Mouse (Mus musculus): ENCODE data around the gene Gm4175. TPM values are rescaled to one million over a fixed set of nuclear protein-coding genes. Genes with fewer than 3 reads are reported as not detected.
"Not testable (repeated sequence)": the region's sequence is repeated elsewhere in the genome, so short reads cannot be mapped to it uniquely, and the experiment has no call there.

The Gm4175 gene
- not detected in 2 replicates for total RNA-seq (2014; rRNA removed)
- not detected in 2 replicates for polyA plus RNA-seq (2015; fragmentation: Nextera tagmentation; extraction: Ambion mirVana)

DNA sequence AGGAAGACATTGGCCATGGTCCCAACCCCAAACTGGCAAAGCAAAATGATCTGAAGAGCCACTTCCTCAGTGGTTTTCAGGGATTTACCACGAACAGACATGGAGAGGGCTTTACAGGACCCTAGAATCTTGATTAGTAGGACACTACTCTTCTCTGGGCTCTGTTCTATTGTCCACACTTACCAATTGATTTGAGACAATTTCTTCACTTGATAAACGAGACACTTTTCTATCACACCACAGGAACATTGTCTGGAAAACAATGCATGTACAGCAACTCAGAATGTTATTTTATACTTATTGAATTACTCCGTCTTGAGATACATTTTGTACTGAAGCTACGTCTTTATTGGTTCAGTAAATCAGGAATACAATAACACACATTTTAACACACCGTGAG lies at the start of gene Gm4175:
Gene Gm4175 (minus strand): TSS at position 101 of the 400 bp plus-strand sequence.
- not testable (repeated sequence) for H3K9ac ChIP-seq; ATAC-seq; H3K4me1 ChIP-seq (ENCODE audit: insufficient read depth); H3K4me3 ChIP-seq (ENCODE audit: low read depth, low read length); H3K9me3 ChIP-seq (ENCODE audit: low read length); DNase-seq; H3K27ac ChIP-seq (ENCODE audit: low read depth, low read length); H3K4me2 ChIP-seq (ENCODE audit: low read depth); H3K27me3 ChIP-seq (ENCODE audit: insufficient read depth, low read length); H3K36me3 ChIP-seq (ENCODE audit: insufficient read depth)
- WGBS, result no CpG with 5 or more reads among the region's 5 CpGs

DNA sequence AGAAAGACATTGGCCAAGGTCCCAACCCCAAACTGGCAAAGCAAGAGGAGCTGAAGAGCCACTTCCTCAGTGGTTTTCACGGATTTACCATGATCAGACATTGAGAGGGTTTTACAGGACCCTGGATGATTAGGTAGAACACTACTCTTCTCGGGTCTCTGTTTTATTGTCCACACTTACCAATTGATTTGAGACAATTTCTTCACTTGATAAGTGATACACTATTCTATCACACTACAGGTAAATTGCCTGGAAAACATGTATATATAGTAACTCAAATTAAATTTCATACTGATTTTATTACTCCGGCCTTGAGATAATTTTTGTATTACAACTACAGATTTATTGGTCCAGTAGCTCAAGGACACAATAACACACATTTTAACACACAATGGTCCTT lies 35.4 kb upstream of the Gm4175 start, which contains the start of gene Gm4177:
Gene Gm4177 (minus strand): TSS at position 101 of the 400 bp plus-strand sequence.
- not testable (repeated sequence) for DNase-seq; H3K4me2 ChIP-seq (ENCODE audit: low read depth); H3K27me3 ChIP-seq (ENCODE audit: insufficient read depth, low read length); H3K9me3 ChIP-seq (ENCODE audit: low read length); H3K9ac ChIP-seq; H3K4me1 ChIP-seq (ENCODE audit: insufficient read depth); H3K27ac ChIP-seq (ENCODE audit: low read depth, low read length); H3K4me3 ChIP-seq (ENCODE audit: low read depth, low read length); H3K36me3 ChIP-seq (ENCODE audit: insufficient read depth); ATAC-seq
- WGBS, result no CpG with 5 or more reads among the region's 3 CpGs

Other genes starting within 250 kb of the Gm4175 start
- gene Vmn1r130, start 249.7 kb downstream of the Gm4175 start, total RNA-seq (2014; rRNA removed), result not detected in 2 replicates
- gene Vmn1r130, start 249.7 kb downstream of the Gm4175 start, polyA plus RNA-seq (2015; fragmentation: Nextera tagmentation; extraction: Ambion mirVana), result not detected in 2 replicates
- not detected in 2 replicates for gene Vmn1r131, start 215.4 kb downstream of the Gm4175 start, total RNA-seq (2014; rRNA removed)
- not detected in 2 replicates for gene Vmn1r131, start 215.4 kb downstream of the Gm4175 start, polyA plus RNA-seq (2015; fragmentation: Nextera tagmentation; extraction: Ambion mirVana)
- gene Vmn1r132, start 147.4 kb downstream of the Gm4175 start, total RNA-seq (2014; rRNA removed), result not detected in 2 replicates
- not detected in 2 replicates for gene Vmn1r132, start 147.4 kb downstream of the Gm4175 start, polyA plus RNA-seq (2015; fragmentation: Nextera tagmentation; extraction: Ambion mirVana)
- not detected in 2 replicates for gene Gm4177, start 35.3 kb upstream of the Gm4175 start, total RNA-seq (2014; rRNA removed)
- gene Gm4177, start 35.3 kb upstream of the Gm4175 start, polyA plus RNA-seq (2015; fragmentation: Nextera tagmentation; extraction: Ambion mirVana), result not detected in 2 replicates
- gene Vmn1r135, start 70.9 kb upstream of the Gm4175 start, total RNA-seq (2014; rRNA removed), result not detected in 2 replicates
- not detected in 2 replicates for gene Vmn1r135, start 70.9 kb upstream of the Gm4175 start, polyA plus RNA-seq (2015; fragmentation: Nextera tagmentation; extraction: Ambion mirVana)
- gene Gm5725, start 82.8 kb upstream of the Gm4175 start, total RNA-seq (2014; rRNA removed), result not detected in 2 replicates
- gene Gm5725, start 82.8 kb upstream of the Gm4175 start, polyA plus RNA-seq (2015; fragmentation: Nextera tagmentation; extraction: Ambion mirVana), result not detected in 2 replicates
- not detected in 2 replicates for gene Gm5891, start 159.8 kb upstream of the Gm4175 start, total RNA-seq (2014; rRNA removed)
- gene Gm5891, start 159.8 kb upstream of the Gm4175 start, polyA plus RNA-seq (2015; fragmentation: Nextera tagmentation; extraction: Ambion mirVana), result not detected in 2 replicates
- not detected in 2 replicates for gene Vmn1r137, start 233.1 kb upstream of the Gm4175 start, total RNA-seq (2014; rRNA removed)
- not detected in 2 replicates for gene Vmn1r137, start 233.1 kb upstream of the Gm4175 start, polyA plus RNA-seq (2015; fragmentation: Nextera tagmentation; extraction: Ambion mirVana)

All from forebrain, postnatal 0 days (tissue).